Mouse (Mus musculus): Measurements from ENCODE around the gene Aida. TPM values are rescaled to one million over a fixed set of nuclear protein-coding genes. Genes with fewer than 3 reads are reported as not detected.

Aida gene
- polyA plus RNA-seq, 1 experiment, result not detected

GRCm38 (mm10) chr1:183272867-183273818 is 23.2 kb upstream of the Aida start:
- 56% methylated on average over 10 of the region's 10 CpGs for WGBS
- Histone ChIP-seq H3K4me3 (ENCODE audit: insufficient read depth, low read depth, low read length) (no peak overlapping the region), H3K4me1 (ENCODE audit: control insufficient read depth, insufficient read depth, low read length) (no peaks in the 10 kb centered on the region), H3K27ac (ENCODE audit: insufficient read depth, low read depth, low read length) (no peak overlapping the region)
- TF ChIP-seq CTCF (IDR thresholded peaks at IDR 0.05; ENCODE audit: insufficient read depth, low read depth, low read length), result no peak
- TF ChIP-seq POLR2A (IDR thresholded peaks at IDR 0.05; ENCODE audit: insufficient read depth, low read depth, low read length), result no peak

DNA sequence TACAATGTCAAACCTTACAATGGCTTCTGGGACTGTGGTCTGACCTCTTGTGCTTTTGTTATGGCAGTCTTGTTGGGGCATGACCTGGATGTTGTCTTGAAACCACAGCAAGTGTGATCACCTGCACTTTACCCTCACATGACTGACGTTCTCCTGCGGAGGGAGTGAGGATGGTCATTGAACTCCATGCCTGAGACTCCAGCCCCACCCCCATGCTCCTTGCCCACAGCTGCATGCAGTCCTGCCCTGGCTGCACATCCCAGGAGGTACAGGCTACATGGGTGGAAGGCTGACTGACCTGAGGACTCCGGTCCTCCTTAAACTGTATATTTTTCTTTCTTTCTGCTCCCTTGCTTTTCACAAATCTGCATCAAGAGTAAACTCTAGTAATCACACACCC is 22.0 kb upstream of the Aida start:
- Histone ChIP-seq H3K4me1 (ENCODE audit: control insufficient read depth, insufficient read depth, low read length) (no peaks in the 10 kb centered on the region), H3K4me3 (ENCODE audit: insufficient read depth, low read depth, low read length) (no peak overlapping the region), H3K27ac (ENCODE audit: insufficient read depth, low read depth, low read length) (no peak overlapping the region)
- WGBS, result 73% methylated on average over 3 of the region's 3 CpGs
- TF ChIP-seq POLR2A (IDR thresholded peaks at IDR 0.05; ENCODE audit: insufficient read depth, low read depth, low read length) (no peak), CTCF (IDR thresholded peaks at IDR 0.05; ENCODE audit: insufficient read depth, low read depth, low read length) (no peak)

DNA sequence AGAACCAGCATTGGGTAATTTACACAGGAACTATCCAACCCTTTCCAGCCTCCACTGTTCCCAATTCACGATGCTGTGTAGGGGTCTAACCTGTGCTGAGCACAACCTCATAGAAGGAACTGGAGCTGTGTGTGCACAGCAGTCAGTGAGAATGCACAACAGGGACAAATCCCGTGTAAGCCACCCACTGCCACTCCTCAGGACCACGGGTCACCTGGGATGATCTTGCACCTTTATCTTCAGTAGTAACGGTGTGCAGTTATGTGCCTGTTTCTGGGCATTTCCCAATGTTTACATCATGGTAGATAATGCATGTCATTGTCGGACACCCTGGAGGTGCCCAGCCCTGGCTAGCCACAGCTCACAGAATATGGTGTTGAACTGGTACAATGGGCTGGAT is 20.6 kb upstream of the Aida start:
- TF ChIP-seq POLR2A (IDR thresholded peaks at IDR 0.05; ENCODE audit: insufficient read depth, low read depth, low read length) (no peak), CTCF (IDR thresholded peaks at IDR 0.05; ENCODE audit: insufficient read depth, low read depth, low read length) (no peak)
- H3K4me3 ChIP-seq (ENCODE audit: insufficient read depth, low read depth, low read length), result no peak overlapping the region
- no peak overlapping the region for H3K27ac ChIP-seq (ENCODE audit: insufficient read depth, low read depth, low read length)
- 72% methylated on average over 5 of the region's 5 CpGs for WGBS
- H3K4me1 ChIP-seq (ENCODE audit: control insufficient read depth, insufficient read depth, low read length), result no peaks in the 10 kb centered on the region

GRCm38 (mm10) chr1:183288351-183288750 is 8.0 kb upstream of the Aida start:
- Histone ChIP-seq H3K27ac (ENCODE audit: insufficient read depth, low read depth, low read length) (no peak overlapping the region), H3K4me1 (ENCODE audit: control insufficient read depth, insufficient read depth, low read length) (no peaks in the 10 kb centered on the region), H3K4me3 (ENCODE audit: insufficient read depth, low read depth, low read length) (no peak overlapping the region)
- 78% methylated on average over 3 of the region's 3 CpGs for WGBS
- TF ChIP-seq POLR2A (IDR thresholded peaks at IDR 0.05; ENCODE audit: insufficient read depth, low read depth, low read length) (no peak), CTCF (IDR thresholded peaks at IDR 0.05; ENCODE audit: insufficient read depth, low read depth, low read length) (no peak)

- WGBS, result 81% methylated on average over 4 of the region's 4 CpGs
- Histone ChIP-seq H3K4me1 (ENCODE audit: control insufficient read depth, insufficient read depth, low read length) (no peaks in the 10 kb centered on the region), H3K4me3 (ENCODE audit: insufficient read depth, low read depth, low read length) (no peak overlapping the region), H3K27ac (ENCODE audit: insufficient read depth, low read depth, low read length) (no peak overlapping the region)
- no peak for TF ChIP-seq POLR2A (IDR thresholded peaks at IDR 0.05; ENCODE audit: insufficient read depth, low read depth, low read length)
- no peak for TF ChIP-seq CTCF (IDR thresholded peaks at IDR 0.05; ENCODE audit: insufficient read depth, low read depth, low read length)
Observed at GRCm38 (mm10) chr1:183289576-183289975, 6.8 kb upstream of the Aida start.

DNA sequence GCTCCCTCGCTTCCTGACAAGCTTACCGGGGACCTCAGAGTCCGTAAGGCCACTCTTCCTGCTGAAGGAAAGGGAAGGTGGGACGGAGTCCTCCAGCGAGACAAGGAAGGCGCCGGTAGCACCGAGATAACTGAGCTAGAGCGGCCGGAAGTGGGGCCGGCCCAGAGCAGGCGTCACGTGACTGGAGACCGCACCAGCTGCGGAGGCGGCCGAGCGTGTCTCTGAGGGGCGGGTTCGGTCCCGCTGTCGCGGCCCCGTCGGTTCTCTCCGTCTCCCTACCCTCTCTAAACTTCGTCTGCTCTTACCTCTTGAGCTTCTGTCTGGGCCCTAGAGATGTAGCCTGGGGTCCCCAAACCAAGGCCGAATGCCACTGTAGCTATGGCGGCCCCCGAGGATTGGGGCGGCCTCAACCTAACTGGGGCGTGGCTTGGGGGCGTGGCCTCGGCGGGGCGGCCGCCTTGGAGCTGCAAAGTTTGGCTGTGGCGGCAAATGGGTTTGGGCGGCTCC is 540 bp downstream of the Aida start, which contains the start of gene Brox:
Brox (minus strand) TSS at position 393 of the 507 bp plus-strand sequence.
- H3K4me1 ChIP-seq (ENCODE audit: control insufficient read depth, insufficient read depth, low read length), result peaks cover 4% of the 10 kb centered on the region; the same call in 1 of the 2 replicates
- H3K27ac ChIP-seq (ENCODE audit: insufficient read depth, low read depth, low read length), result peak within 1 kb of the TSS; percentile 81
- peak within 1 kb of the TSS; percentile 61 for H3K4me3 ChIP-seq (ENCODE audit: insufficient read depth, low read depth, low read length)
- TF ChIP-seq CTCF (IDR thresholded peaks at IDR 0.05; ENCODE audit: insufficient read depth, low read depth, low read length), result no peak
- TF ChIP-seq POLR2A (IDR thresholded peaks at IDR 0.05; ENCODE audit: insufficient read depth, low read depth, low read length), result peak; percentile 43; the same call in 1 of the 2 replicates
- WGBS, result under 1% methylated on average over 39 of the region's 39 CpGs

GRCm38 (mm10) chr1:183297473-183297885 is 1.1 kb downstream of the Aida start:
- Histone ChIP-seq H3K4me1 (ENCODE audit: control insufficient read depth, insufficient read depth, low read length) (peaks cover 4% of the 10 kb centered on the region; the same call in 1 of the 2 replicates), H3K4me3 (ENCODE audit: insufficient read depth, low read depth, low read length) (peak overlapping the region; percentile 61), H3K27ac (ENCODE audit: insufficient read depth, low read depth, low read length) (no peak overlapping the region)
- 2% methylated on average over 30 of the region's 30 CpGs for WGBS
- TF ChIP-seq CTCF (IDR thresholded peaks at IDR 0.05; ENCODE audit: insufficient read depth, low read depth, low read length) (no peak), POLR2A (IDR thresholded peaks at IDR 0.05; ENCODE audit: insufficient read depth, low read depth, low read length) (no peak)

- TF ChIP-seq POLR2A (IDR thresholded peaks at IDR 0.05; ENCODE audit: insufficient read depth, low read depth, low read length), result no peak
- TF ChIP-seq CTCF (IDR thresholded peaks at IDR 0.05; ENCODE audit: insufficient read depth, low read depth, low read length), result no peak
- Histone ChIP-seq H3K27ac (ENCODE audit: insufficient read depth, low read depth, low read length) (no peak overlapping the region), H3K4me3 (ENCODE audit: insufficient read depth, low read depth, low read length) (peak overlapping the region; percentile 61), H3K4me1 (ENCODE audit: control insufficient read depth, insufficient read depth, low read length) (peaks cover 4% of the 10 kb centered on the region; the same call in 1 of the 2 replicates)
- under 1% methylated on average over 20 of the region's 20 CpGs for WGBS
Observed at GRCm38 (mm10) chr1:183297886-183298489, 1.6 kb downstream of the Aida start.
